Mouse (Mus musculus) monocyte, adult 2 months (primary cell): ENCODE data around the gene Ctc1.
"Not testable (repeated sequence)": the region's sequence is repeated elsewhere in the genome, so short reads cannot be mapped to it uniquely, and the experiment has no call there.

Experiments used
- DNase-seq, 2 experiments: peaks; one replicate each; pipeline ENCODE4 v3.0.0; 2022; ENCODE audit warnings: low spot score in 2 of 2, low read depth in 1 of 2

Gene Ctc1

DNA sequence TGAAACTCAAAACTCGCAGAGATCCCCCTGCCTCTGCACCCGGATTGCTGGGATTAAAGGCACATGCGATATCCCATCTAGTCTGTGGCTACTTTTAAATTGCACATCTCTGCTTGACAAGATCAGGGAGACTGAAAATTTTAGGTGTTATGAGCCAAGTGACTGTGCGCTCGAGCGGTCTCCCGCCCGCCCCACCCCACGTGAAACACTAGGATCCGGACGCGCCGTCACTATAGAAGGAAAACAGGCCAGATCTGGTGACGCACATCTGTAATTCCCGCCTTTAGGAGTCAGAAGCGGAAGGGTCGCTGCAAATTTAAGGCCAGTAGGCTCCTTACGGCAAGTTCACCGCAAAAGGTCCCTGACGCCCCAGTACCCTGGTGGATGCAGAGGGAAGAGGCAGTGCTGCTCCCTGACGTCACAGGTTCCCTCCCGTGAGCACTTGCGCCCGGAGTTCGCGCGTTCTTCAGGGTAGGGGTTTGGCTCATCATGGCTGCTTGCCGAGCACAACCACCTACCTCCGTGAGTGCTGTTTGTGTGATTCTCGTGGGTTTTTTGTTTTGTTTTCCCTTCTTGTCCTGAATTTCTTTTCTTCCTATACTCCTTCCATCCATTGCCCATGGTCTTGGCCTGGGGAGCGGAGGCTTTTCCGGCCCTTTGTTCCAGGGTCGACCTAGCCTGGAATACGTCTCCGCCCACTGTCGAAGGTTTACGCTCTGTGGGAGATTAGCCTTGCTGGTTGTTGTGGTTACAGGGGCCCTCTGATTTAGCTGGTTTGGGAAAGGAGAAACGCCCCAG, at the start of gene Ctc1:
Gene Ctc1, plus strand, starts transcription at position 268 of the 798 bp plus-strand sequence.
- DNase-seq, result peak; percentile 82 to 88

DNA sequence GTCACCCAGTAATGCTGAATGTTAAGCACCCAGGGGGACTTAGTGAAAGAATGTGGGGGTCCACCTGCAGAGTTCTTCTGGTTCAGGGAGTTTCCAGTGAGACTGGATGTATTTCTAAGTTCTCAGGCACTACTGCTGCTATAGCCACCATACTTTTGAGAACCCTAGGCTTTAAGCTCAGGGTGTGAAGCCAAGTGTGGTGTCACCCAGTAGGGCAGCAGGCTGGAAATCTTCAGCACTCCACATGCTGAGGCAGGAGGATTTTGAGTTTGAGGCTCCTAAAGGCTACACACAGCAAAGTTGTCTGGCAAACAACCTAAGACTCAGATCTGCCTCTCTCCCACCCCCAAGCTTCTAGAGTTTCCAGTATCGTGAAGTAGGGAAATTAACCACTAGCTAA, 49.2 kb upstream of the Ctc1 start:
- no peak for DNase-seq

DNA sequence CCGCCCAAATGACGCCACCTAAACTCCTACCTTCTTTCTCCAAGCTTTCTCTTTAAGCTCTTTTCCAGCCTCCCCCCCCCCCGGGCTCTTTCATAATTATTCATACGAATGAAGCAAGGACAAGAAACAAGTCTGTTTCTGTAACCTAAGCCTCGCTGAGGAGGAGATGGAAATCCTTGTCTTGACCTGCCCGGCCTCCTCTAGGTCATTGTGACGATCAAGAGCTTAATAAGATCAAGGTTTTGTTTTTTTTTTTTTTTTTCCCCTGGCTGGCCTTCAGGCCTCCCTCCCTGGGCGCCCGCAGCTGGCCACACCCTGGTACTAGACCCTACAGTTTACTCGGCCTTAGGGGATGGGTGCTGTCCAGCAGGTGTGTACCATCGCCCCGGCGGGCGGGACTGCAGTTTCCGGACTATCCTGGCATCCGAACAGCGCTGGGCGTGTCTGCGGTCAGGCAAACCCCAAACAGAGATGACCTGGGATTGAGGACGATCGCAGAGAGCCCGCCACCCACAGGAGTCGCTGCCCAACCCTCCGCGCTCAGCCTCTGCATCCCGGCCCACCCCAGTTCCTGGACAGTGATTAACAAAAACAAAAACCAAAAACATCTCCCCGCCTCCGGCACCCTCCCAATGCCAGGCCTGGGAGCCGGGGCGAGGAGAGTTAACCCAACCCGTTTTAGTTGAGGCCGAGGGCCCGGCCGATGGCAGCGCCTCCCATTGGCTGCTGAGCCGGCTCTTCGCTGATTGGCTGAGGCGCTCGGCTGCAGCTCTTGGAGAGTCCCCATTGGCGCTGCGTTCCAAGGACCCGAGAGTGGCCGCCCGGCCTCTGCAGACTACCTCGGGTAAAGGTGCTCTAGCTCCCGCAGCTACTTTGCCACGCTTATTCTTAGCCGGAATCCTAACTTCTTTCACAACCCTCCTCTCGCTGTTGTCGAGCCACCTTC, 48.1 kb upstream of the Ctc1 start, which contains the start of gene Slc25a35:
Gene Slc25a35, plus strand, starts transcription at position 795 of the 946 bp plus-strand sequence.
- DNase-seq, result peak; percentile 37 to 72

DNA sequence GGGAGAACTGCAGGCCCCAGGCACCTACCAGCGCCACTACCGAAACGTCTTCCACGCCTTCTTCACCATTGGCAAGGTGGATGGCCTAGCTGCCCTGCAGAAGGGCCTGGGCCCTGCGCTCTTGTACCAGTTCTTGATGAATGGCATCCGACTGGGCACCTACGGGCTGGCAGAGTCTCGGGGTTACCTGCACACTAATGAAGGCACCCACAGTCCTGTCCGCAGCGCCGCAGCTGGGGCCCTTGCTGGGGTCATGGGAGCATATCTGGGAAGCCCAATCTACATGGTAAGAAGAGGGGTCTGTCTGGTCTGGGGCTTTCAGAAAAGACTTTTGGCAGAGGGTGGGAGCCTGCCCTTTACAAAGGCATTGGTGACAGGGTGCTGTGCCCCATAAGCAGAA, 47.0 kb upstream of the Ctc1 start:
- DNase-seq, result no peak

DNA sequence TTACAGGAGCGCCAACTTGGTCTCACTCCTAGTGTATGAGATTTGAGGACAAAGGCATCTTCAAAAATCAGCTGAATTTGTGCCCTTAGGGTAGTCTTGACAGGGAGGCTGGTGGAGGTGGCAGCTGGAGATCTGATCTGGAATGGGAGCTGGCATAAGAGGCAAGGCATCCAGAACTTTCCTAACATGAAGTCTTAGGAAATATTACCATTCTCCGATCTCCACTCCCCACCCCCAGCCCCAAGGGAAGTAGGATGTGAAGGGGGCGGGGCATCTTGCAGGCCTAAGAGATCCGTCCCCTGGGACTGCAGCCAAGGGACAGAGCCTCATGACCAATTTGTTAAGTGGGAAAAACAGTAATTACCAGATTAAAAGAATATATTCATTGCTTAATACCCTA, 45.5 kb upstream of the Ctc1 start:
- no peak for DNase-seq

DNA sequence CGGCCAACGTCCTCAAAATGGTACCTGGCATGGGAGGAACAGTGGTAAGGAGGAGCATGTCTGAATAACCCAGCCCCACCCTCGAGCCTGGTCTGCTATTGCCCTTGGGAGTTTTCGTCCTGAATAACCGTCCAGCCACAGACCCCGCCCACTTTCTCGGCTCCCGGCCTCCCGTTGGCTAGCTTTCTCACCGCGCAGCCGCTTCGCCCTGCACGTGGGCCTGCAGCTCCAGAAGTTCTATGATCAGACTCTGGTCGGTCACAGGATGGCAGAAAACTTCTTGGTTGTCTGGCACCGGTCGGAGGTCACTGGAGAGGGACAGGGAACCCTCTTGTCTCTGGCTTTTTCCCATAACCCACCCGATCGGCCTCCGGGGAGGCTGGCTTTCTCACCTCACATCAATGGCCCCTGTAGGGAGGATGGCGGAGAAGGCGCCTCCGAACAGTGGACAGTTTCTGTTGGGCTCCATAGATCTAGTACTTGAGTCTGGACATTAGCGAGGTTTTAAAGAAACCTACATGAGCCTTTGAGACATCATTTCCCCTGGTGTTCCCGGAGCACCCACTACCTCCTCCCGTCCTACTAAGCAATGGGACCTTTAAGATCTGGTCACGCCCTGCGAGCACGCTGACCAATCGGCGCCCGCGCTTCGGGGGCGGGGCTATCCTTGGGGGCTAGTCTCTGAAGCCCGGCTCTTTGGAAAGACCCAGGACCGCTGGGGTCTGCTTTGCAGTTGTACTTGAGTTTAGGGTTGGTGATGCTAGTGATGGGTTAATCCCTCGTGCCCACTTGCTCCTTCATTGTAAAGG, 42.3 kb upstream of the Ctc1 start:
- peak; percentile 44 to 61 for DNase-seq

DNA sequence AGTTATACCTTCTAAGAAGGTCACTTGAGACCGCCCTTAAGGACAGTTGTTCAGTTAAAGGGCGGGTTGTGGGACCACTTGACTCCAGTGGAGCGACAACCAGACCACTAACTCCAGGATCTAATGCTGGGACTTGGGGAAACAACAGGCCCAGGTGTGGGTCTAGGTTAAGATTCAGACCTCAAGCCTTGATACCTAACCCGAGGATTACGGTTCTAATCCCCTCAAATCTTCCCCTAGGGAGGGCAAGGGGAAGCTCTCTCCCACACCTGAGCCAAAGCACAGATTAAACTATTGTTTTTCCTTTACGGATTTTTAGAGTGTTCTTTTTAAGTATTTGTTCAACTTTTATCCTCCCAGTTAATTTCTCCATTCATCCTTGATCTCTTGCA, 41.7 kb upstream of the Ctc1 start:
- DNase-seq, result no peak

DNA sequence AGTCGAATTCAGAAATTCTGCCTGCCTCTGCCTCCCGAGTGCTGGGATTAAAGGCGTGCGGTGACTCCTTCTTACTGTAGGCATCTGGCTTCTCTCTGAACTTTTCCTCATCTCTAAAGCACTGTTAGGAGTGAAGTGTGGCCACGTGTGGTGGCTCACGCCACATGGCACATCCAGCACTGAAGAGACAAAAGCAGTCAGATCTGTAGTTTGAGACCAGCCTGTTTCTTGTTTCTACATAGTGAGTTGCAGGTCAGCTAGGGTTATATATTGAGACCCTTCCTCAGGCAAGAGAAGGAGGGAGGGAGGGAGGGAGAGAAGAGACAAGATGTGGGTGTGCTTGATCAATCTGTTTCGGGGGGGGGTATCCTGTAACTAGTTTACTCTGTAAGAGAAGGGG, 40.6 kb upstream of the Ctc1 start, which contains the start of gene Rangrf:
Gene Rangrf, minus strand, starts transcription at position 101 of the 400 bp plus-strand sequence.
- DNase-seq, result no peak

DNA sequence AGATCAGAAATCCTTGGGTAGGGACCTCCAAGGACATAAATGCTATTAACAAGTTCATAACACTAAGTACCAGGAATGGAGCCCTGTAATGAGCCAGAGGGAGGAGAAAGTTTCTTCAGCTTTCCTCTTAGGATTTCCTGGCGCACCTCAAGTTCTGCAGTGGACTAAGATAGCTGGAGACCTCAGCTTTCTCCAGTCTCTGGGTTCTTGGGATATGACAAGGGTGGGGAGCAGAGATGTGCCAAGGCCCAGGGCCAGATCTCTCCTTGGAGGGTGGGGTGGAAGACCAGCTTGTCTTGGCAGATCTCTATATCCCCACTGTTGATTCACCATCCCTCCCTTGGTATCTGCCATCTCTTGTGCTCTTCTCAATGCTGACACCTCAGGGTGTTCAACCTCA, 40.1 kb upstream of the Ctc1 start:
- DNase-seq, result no peak

DNA sequence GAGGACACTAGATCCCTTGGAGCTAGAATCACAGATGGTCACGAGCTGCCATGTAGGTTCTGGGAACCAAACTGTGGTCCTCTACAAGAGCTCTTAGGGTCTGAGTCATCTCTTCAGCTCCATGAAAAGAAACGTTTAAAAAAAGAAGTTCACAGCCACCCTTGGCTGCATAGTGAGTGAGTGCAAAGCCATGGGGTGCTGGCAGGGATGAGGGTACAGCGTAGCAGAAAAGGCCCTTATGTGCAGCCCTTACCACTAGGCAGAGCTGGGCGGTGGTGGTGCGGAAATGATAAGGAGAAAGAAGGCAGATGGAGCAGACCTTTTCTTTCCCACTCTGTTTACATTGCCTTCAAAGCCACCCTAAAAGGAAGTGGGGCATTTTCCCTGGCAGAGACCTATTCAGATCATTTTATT, 36.4 kb upstream of the Ctc1 start:
- no peak for DNase-seq

DNA sequence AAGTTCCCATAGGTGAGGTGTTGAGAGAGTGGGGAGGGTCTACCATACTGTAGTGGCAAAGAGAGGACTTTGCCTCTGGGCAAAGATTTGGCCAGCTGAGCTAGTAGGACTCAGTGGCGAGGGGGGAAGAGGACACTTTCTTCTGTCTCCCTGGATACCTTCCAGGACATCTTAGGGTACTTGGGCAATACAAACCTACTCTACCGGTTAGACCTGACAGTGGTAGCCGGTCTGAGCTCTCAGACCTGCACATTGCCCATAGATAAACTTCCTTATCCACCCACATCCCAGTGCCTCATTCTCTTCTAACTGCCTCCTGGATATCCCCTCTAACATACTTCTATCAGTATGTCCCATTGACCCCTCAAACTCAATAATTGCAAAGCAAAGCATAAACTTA, 34.8 kb upstream of the Ctc1 start:
- DNase-seq, result no peak

DNA sequence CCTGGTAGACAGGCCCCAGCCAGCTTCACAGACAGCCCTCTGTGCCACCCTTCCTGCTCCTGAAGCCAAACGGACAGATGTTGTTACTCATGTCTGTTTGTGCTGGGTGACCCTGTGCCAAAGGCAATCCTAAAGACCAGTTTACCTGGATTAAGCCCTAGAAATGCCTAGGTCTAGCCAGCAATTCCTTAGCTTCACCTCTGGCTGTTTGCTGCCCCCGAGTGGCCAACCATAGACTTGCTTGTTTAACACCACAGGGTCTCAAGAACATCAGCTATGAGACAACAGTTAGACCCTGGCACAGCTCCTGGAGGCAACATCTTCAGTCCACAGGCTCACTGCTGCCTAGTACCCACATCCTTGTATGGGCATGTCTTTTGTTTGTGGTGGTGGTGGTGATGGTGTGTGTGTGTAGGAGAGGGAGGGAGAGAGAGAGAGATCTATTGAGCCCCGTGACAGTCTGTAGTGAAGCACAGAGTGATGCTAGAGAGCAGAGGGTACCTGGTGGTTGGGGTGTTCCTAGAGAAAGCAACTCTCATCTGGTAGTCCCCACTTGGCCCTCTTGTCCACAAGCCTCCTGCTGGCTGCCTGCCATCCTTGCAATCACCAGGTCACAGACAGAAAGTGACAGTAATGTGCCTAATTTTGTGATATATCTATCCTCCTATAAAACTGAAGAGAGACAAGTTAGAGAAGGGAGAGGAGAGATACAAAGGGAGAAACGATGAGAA, 32.9 kb upstream of the Ctc1 start:
- peak in 1 of 2 experiments; percentile 40 for DNase-seq

DNA sequence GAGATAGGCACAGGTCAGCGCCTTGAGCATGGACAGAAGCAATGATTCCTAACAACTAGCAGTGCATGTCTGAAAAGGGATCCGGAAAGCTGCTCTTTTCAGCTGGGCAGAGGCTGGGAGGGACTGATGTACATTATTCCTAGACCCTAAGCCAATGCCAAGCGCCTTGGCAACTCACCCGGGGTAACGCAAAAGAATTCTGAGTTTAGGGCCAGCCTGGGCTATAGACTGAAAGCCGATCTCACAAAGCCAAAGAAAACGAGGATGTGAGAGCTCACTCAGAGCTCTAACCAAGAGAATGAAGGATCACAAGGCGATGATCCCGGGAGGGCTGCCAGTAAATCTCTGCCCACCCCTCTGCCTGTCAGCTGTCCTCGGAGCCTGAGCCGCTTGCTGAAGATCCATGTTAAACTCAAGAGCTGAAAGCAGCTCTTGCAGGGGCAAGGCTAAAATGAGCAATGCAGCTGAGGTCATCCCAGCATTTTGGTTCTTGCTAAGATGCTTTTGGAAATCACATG, 28.3 kb upstream of the Ctc1 start:
- DNase-seq, result no peak

DNA sequence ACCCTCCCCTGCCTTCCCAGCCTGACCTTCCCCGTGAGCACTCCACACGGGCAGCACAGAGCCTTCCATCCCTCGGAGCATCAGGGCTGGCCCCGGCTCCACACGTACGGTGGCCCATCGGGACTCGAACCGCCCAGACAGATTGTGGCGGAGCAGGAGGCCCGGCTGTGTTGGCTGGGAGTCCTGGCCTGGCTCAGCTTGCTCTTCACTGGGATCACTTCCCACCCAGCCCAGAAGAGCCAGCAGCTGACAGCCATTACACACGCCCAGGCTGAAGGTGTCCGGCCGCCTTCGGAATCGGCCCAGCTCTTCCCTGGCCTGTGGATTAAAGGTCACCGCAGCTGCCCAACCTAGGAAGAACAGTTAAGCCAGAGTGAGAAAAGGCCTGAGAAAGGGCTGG, 27.4 kb upstream of the Ctc1 start:
- DNase-seq, result no peak

DNA sequence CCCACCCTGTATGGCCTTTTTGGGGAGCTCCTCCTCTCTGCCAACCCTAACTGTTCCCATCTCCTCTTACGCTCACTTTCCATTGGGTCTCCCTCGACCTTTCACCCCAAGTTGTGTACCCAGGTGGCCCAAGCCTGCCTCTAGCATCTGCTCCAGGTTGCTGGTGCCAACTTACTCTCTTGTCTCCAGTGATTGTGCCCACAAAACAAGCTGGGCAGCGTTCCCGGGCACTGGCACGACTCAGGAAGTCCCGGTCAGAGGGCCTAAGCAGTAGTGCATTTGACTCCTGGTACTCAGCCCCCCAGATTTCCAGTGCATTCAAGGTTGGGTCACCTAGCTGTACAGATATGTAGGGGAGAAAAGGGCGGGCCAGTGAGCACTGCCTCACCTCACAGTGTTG, 22.6 kb upstream of the Ctc1 start:
- DNase-seq, result no peak

DNA sequence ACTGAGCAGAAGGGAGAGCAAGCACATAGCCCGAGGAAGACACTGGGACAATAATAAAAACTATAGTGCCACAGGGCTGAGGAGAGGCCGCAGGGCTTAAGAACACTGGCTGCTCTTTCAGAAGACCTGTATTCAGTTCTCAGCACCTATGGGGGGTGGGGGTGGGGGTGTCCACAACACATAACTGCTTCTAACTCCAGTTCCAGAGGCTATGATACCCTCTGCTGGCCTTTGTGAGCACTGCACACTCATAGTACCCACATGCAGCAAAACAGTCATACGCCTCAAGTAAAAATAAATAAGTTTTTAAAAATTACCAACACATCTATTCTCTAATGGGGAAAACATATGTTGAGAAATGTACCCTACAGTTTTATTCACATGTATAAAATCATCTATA, 21.3 kb upstream of the Ctc1 start:
- DNase-seq, result no peak

DNA sequence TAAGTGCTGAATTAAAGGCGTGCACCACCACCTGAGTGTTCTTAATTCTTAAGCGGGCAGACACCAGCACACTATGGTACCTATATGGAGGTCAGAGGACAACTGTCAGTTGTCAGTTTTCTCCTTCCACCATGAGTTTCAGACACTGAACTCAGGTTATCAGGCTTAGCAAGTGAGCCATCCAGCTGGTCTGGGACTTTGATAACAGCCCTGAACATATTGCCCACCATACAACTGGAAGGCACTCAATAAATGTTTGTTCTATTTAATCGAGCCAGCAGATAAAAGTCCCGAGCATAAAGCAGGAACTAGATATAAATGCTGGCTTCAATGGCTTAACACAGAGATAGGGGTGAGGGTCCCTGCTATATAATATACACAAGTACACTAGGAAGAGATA, 18.6 kb upstream of the Ctc1 start:
- DNase-seq, result no peak

DNA sequence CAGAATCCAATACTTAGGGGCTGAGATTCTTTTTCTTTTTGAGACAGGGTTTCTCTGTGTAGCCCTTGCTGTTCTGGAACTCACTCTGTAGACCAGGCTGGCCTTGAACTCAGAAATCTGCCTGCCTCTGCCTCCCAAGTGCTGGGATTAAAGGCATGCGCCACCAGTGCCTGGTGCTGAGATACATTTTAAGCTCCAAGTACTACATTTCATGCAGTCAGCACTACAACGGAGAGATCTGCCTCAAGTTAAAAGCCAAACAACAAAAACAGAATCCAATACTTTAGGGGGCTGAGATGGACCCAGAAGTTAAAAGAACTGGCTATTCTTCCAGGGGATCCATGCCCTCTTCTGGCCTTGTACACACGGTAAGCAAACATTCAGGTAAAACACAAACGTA, 12.9 kb upstream of the Ctc1 start:
- DNase-seq, result not testable (repeated sequence)

DNA sequence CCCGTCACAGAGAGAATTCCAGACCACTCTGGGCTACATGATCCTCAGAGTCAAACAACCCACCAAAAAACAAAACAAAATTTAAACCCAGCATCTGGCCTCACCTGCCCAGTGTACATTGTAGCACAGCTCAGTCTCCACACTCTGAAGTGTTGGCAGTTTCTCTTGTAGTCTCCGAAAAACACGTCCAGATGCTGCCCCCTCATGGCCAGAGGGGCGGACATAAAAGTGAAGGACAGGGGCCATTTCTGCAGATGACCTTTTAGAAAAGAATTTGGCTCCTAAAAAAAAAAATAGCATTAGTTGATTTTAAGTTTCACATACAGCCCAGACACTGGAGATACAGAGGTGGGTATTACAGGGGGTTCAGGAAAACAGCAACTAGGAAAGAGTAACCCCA, 12.1 kb upstream of the Ctc1 start:
- DNase-seq, result no peak

DNA sequence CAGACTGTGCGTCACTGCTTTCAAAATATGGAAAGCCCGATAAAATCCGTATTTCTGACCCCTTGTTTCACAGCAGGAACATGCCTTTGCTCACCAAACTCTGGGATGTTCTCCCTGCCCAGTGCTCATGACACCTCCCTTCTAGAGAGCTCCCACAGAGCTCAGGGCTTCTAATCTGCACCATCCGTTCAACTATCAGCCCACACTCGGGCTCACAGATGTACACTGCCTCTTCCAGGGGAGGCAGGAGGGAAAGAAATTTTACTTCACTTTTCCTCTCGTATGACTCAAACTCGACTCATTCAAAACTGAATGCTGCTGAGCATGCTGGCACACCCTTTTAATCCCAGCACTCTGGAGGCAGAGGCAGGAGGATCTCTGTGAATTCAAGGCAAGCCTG, 10.5 kb upstream of the Ctc1 start:
- DNase-seq, result no peak
